Mouse (Mus musculus) C2C12 (cell line): ENCODE data around the gene Aldh3b3. TPM values are rescaled to one million over a fixed set of nuclear protein-coding genes. Genes with fewer than 3 reads are reported as not detected.
A peak's percentile ranks its signal among the peaks of the same experiment; 100 is the strongest.

Experiments used
- H3K27me3 ChIP-seq: one replicate; pipeline ENCODE4 v1.6.1; 2011; ENCODE audit not compliant: control insufficient read depth, insufficient read depth, insufficient read length
- H3K36me3 ChIP-seq: one replicate; pipeline ENCODE4 v1.6.1; 2011; ENCODE audit not compliant: control insufficient read depth, insufficient read depth
- H3K4me3 ChIP-seq: one replicate; pipeline ENCODE4 v1.5.1; 2011; ENCODE audit warnings: mild to moderate bottlenecking, control low read depth; ENCODE audit not compliant: poor library complexity, insufficient read depth, severe bottlenecking
- H3K79me2 ChIP-seq: one replicate; pipeline ENCODE4 v1.6.1; 2011; ENCODE audit not compliant: control insufficient read depth, insufficient read depth
- H3K79me3 ChIP-seq: one replicate; pipeline ENCODE4 v1.6.1; 2011; ENCODE audit warnings: low read depth, control low read depth
- H3ac ChIP-seq: one replicate; pipeline ENCODE3; 2011; ENCODE audit warnings: low read depth; ENCODE audit not compliant: control insufficient read depth, insufficient read length
- CEBPB ChIP-seq: IDR thresholded peaks from one replicate; pipeline ENCODE4 v1.6.1; 2011; ENCODE audit warnings: low read depth, mild to moderate bottlenecking, control low read depth, moderate library complexity
- CTCF ChIP-seq: IDR thresholded peaks from one replicate; pipeline ENCODE4 v1.5.1; 2011; ENCODE audit not compliant: control insufficient read depth, insufficient read depth, insufficient read length
- FOSL1 ChIP-seq: IDR thresholded peaks from one replicate; pipeline ENCODE4 v1.8.0; 2011; ENCODE audit warnings: mild to moderate bottlenecking, low read length; ENCODE audit not compliant: poor library complexity, insufficient read depth, severe bottlenecking
- MAX ChIP-seq: IDR thresholded peaks from one replicate; pipeline ENCODE4 v1.6.1; 2011; ENCODE audit warnings: mild to moderate bottlenecking, control low read depth
- MYOD1 ChIP-seq: IDR thresholded peaks from one replicate; pipeline ENCODE4 v1.6.1; 2011; ENCODE audit warnings: low read depth; ENCODE audit not compliant: control insufficient read depth, insufficient read length
- MYOG ChIP-seq: IDR thresholded peaks from one replicate; pipeline ENCODE4 v1.6.1; 2011; ENCODE audit not compliant: control insufficient read depth, insufficient read length; ENCODE audit errors: extremely low read depth
- USF1 ChIP-seq: IDR thresholded peaks from one replicate; pipeline ENCODE4 v1.6.1; 2011; ENCODE audit warnings: low read depth, mild to moderate bottlenecking, control low read depth, moderate library complexity
- polyA plus RNA-seq: library from polyadenylated mRNA; unstranded; fragments of >200 nt; fragmentation: generic; extraction: Trizol; gene quantifications from one replicate; pipeline ENCODE4 v1.2.1, GENCODE M21; 2012; ENCODE audit warnings: missing spikeins

The Aldh3b3 gene
- polyA plus RNA-seq, 1 experiment, result not detected

GRCm38 (mm10) chr19:3926279-3926678, 32.2 kb upstream of the Aldh3b3 start:
- Histone ChIP-seq H3K79me3 (no peaks in the 10 kb centered on the region), H3K4me3 (no peak overlapping the region), H3ac (no peak overlapping the region), H3K36me3 (no peaks in the 10 kb centered on the region), H3K79me2 (no peaks in the 10 kb centered on the region), H3K27me3 (no peaks in the 10 kb centered on the region)
- peak; percentile 83 for TF ChIP-seq MAX
- no peak for TF ChIP-seq FOSL1
- TF ChIP-seq MYOD1, result peak; percentile 37
- TF ChIP-seq CTCF, result peak; percentile 10

GRCm38 (mm10) chr19:3926685-3927084, 31.8 kb upstream of the Aldh3b3 start:
- no peaks in the 10 kb centered on the region for H3K79me2 ChIP-seq

GRCm38 (mm10) chr19:3927989-3928388, 30.5 kb upstream of the Aldh3b3 start:
- no peak for TF ChIP-seq CEBPB
- TF ChIP-seq FOSL1, result no peak
- TF ChIP-seq USF1, result no peak
- no peak for TF ChIP-seq MAX
- TF ChIP-seq CTCF, result no peak
- TF ChIP-seq MYOD1, result no peak
- no peak for TF ChIP-seq MYOG
- no peaks in the 10 kb centered on the region for H3K27me3 ChIP-seq
- no peaks in the 10 kb centered on the region for H3K79me2 ChIP-seq
- H3K4me3 ChIP-seq, result no peak overlapping the region
- H3K36me3 ChIP-seq, result no peaks in the 10 kb centered on the region
- no peak overlapping the region for H3ac ChIP-seq
- H3K79me3 ChIP-seq, result no peaks in the 10 kb centered on the region

More at GRCm38 (mm10) chr19:3926685-3927084, 31.8 kb upstream of the Aldh3b3 start:
- TF ChIP-seq FOSL1, result no peak
- TF ChIP-seq CTCF, result no peak
- TF ChIP-seq USF1, result no peak
- TF ChIP-seq MYOG, result no peak
- no peak for TF ChIP-seq MYOD1
- no peak for TF ChIP-seq CEBPB
- TF ChIP-seq MAX, result no peak
- Histone ChIP-seq H3K4me3 (no peak overlapping the region), H3K27me3 (no peaks in the 10 kb centered on the region), H3K36me3 (no peaks in the 10 kb centered on the region), H3K79me3 (no peaks in the 10 kb centered on the region), H3ac (no peak overlapping the region)

GRCm38 (mm10) chr19:3928779-3929178, 29.7 kb upstream of the Aldh3b3 start:
- no peaks in the 10 kb centered on the region for H3K79me3 ChIP-seq
- H3K27me3 ChIP-seq, result no peaks in the 10 kb centered on the region
- H3K79me2 ChIP-seq, result no peaks in the 10 kb centered on the region
- H3K4me3 ChIP-seq, result no peak overlapping the region
- H3ac ChIP-seq, result no peak overlapping the region
- TF ChIP-seq FOSL1 (no peak), MAX (no peak), MYOG (no peak), MYOD1 (no peak), CTCF (no peak), CEBPB (no peak)
- no peaks in the 10 kb centered on the region for H3K36me3 ChIP-seq

GRCm38 (mm10) chr19:3929211-3929941, 29.1 kb upstream of the Aldh3b3 start, which contains the start of gene Aldh3b1:
TSS of gene Aldh3b1 (minus strand) at chr19:3929808.
- TF ChIP-seq CEBPB (no peak), MAX (no peak), CTCF (no peak), FOSL1 (no peak)
- H3K79me3 ChIP-seq, result no peaks in the 10 kb centered on the region
- no peaks in the 10 kb centered on the region for H3K27me3 ChIP-seq
- H3K79me2 ChIP-seq, result no peaks in the 10 kb centered on the region
- H3K36me3 ChIP-seq, result no peaks in the 10 kb centered on the region
- peak within 1 kb of the TSS; percentile 20 for H3ac ChIP-seq
- H3K4me3 ChIP-seq, result no peak within 1 kb of the TSS
